Mouse (Mus musculus) spleen, adult 2 months (tissue): ENCODE data around the gene Camk2g.

Experiments used
- CTCF ChIP-seq: fragments of 200-500 bp; IDR thresholded peaks from 2 replicates; pipeline ENCODE4 v1.5.1; 2011; ENCODE audit warnings: mild to moderate bottlenecking, inconsistent platforms; ENCODE audit not compliant: insufficient read depth, insufficient read length, insufficient replicate concordance; ENCODE audit errors: extremely low read depth
- POLR2A ChIP-seq: fragments of 200-500 bp; IDR thresholded peaks from 2 replicates; pipeline ENCODE4 v1.6.1; 2011; ENCODE audit warnings: low read depth, low read length, inconsistent platforms

- TF ChIP-seq POLR2A (no peak), CTCF (no peak)
These were observed 39.6 kb upstream of the Camk2g start for GRCm38 (mm10) chr14:20833525-20833924.
